8 mouse cellular contexts compared by ENCODE assay signal in genomic region chr10:111506101-111506925, GRCm38 (mm10). TPM values are rescaled to one million over a fixed set of nuclear protein-coding genes. Genes with fewer than 3 reads are reported as not detected.
DNase-seq lines count a peak whose midpoint lies in the region; ATAC-seq and TF ChIP-seq lines count a peak whose summit lies in the region.

TSS of gene Phlda1 (plus strand) at chr10:111506286.

- H3K4me1 ChIP-seq in forebrain, embryonic 12.5 days, result peaks cover 28% of the 10 kb centered on the region
- H3K4me1 ChIP-seq in heart, postnatal 0 days (ENCODE audit: control insufficient read depth, insufficient read depth), result peaks cover 18% of the 10 kb centered on the region; the same call in 1 of the 2 replicates
- peaks cover 15% of the 10 kb centered on the region for H3K4me1 ChIP-seq in liver, embryonic 16.5 days (ENCODE audit: control insufficient read depth, low read depth, low read length)
- H3K4me1 ChIP-seq in neural tube, embryonic 13.5 days (replicated peaks), result peaks cover 47% of the 10 kb centered on the region
- H3K4me1 ChIP-seq in testis, adult 2 months (ENCODE audit: control insufficient read depth, insufficient read depth, low read length), result peaks cover 18% of the 10 kb centered on the region

- H3K9me3 ChIP-seq in forebrain, embryonic 12.5 days, result no peaks in the 10 kb centered on the region
- no peaks in the 10 kb centered on the region for H3K9me3 ChIP-seq in heart, postnatal 0 days (replicated peaks; ENCODE audit: control insufficient read depth, low read length)
- H3K9me3 ChIP-seq in liver, embryonic 16.5 days (replicated peaks; ENCODE audit: control insufficient read depth, low read length), result no peaks in the 10 kb centered on the region
- no peaks in the 10 kb centered on the region for H3K9me3 ChIP-seq in neural tube, embryonic 13.5 days

- H3K4me2 ChIP-seq in forebrain, embryonic 12.5 days, result peak within 1 kb of the TSS; percentile 95
- H3K4me2 ChIP-seq in heart, postnatal 0 days (ENCODE audit: low read depth, low read length), result peak within 1 kb of the TSS; percentile 91
- H3K4me2 ChIP-seq in liver, embryonic 16.5 days (ENCODE audit: low read depth, low read length), result peak within 1 kb of the TSS; percentile 93
- peak within 1 kb of the TSS; percentile 72 for H3K4me2 ChIP-seq in neural tube, embryonic 13.5 days

- H3K4me3 ChIP-seq in forebrain, embryonic 12.5 days (replicated peaks), result peak within 1 kb of the TSS; percentile 71
- peak within 1 kb of the TSS; percentile 86 for H3K4me3 ChIP-seq in heart, postnatal 0 days (ENCODE audit: low read depth, low read length)
- peak within 1 kb of the TSS; percentile 76 for H3K4me3 ChIP-seq in liver, embryonic 16.5 days (ENCODE audit: low read depth, low read length)
- peak within 1 kb of the TSS; percentile 66 for H3K4me3 ChIP-seq in neural tube, embryonic 13.5 days
- H3K4me3 ChIP-seq in testis, adult 2 months (ENCODE audit: control insufficient read depth, low read depth, low read length), result peak within 1 kb of the TSS; percentile 79

- under 1% methylated on average over 67 of the region's 94 CpGs for WGBS in forebrain, embryonic 12.5 days
- under 1% methylated on average over 79 of the region's 94 CpGs for WGBS in heart, postnatal 0 days
- WGBS in liver, embryonic 16.5 days (ENCODE audit: insufficient replicate concordance), result under 1% methylated on average over 86 of the region's 94 CpGs
- WGBS in neural tube, embryonic 13.5 days, result under 1% methylated on average over 90 of the region's 94 CpGs

- H3K36me3 ChIP-seq in forebrain, embryonic 12.5 days (replicated peaks), result no peaks in the 10 kb centered on the region
- no peaks in the 10 kb centered on the region for H3K36me3 ChIP-seq in heart, postnatal 0 days (replicated peaks; ENCODE audit: control insufficient read depth, insufficient read depth, low read length)
- H3K36me3 ChIP-seq in liver, embryonic 16.5 days (ENCODE audit: control insufficient read depth, insufficient read depth), result no peaks in the 10 kb centered on the region
- H3K36me3 ChIP-seq in neural tube, embryonic 13.5 days, result no peaks in the 10 kb centered on the region
- no peaks in the 10 kb centered on the region for H3K36me3 ChIP-seq in testis, adult 2 months (ENCODE audit: control insufficient read depth, insufficient read depth, low read length)

- peak; percentile 80 to 85 for DNase-seq in CD8-positive naive resting alpha-beta T cell, adult 2 months (ENCODE audit: low read depth in 2 of 2, low spot score in 2 of 2)
- peak; percentile 77 for DNase-seq in c-Kit-positive CD71-positive TER-119-negative erythroid progenitor cells, embryonic 14.5 days (ENCODE audit: low read depth)
- DNase-seq in heart, postnatal 0 days (ENCODE audit: low spot score), result peak; percentile 90
- DNase-seq in kidney, postnatal 4 days, result peak; percentile 95 to 97

- H3K9ac ChIP-seq in forebrain, embryonic 12.5 days, result peak within 1 kb of the TSS; percentile 87
- peak within 1 kb of the TSS; percentile 78 for H3K9ac ChIP-seq in heart, postnatal 0 days (replicated peaks; ENCODE audit: low read depth, low read length)
- H3K9ac ChIP-seq in liver, embryonic 16.5 days (ENCODE audit: low read depth, low read length), result peak within 1 kb of the TSS; percentile 68
- peak within 1 kb of the TSS; percentile 92 for H3K9ac ChIP-seq in neural tube, embryonic 13.5 days

- TF ChIP-seq CTCF in heart, postnatal 0 days (IDR thresholded peaks at IDR 0.05; ENCODE audit: low read depth), result peak; percentile 26; the same call in 1 of the 2 replicates
- TF ChIP-seq CTCF in testis, adult 2 months (IDR thresholded peaks at IDR 0.05; ENCODE audit: control insufficient read depth, insufficient read depth, insufficient replicate concordance, low read depth, low read length), result no peak

- ATAC-seq in forebrain, embryonic 12.5 days (ENCODE audit: low FRiP score), result peak; percentile 90
- peak; percentile 94 for ATAC-seq in heart, postnatal 0 days (ENCODE audit: insufficient read depth, low read depth)
- peak; percentile 90 for ATAC-seq in liver, embryonic 16.5 days (ENCODE audit: low read depth)
- ATAC-seq in neural tube, embryonic 13.5 days (ENCODE audit: low read depth), result peak; percentile 89

- TF ChIP-seq POLR2A in testis, adult 2 months (IDR thresholded peaks at IDR 0.05; ENCODE audit: control insufficient read depth, low read depth, low read length), result peak; percentile 43; the same call in 1 of the 2 replicates

- peaks cover 7% of the 10 kb centered on the region; the same call in 1 of the 2 replicates for H3K27me3 ChIP-seq in forebrain, embryonic 12.5 days
- no peaks in the 10 kb centered on the region for H3K27me3 ChIP-seq in heart, postnatal 0 days (ENCODE audit: control insufficient read depth, insufficient read depth, low read length)
- peaks cover 29% of the 10 kb centered on the region for H3K27me3 ChIP-seq in liver, embryonic 16.5 days (ENCODE audit: control insufficient read depth, insufficient read depth, low read depth, low read length)
- H3K27me3 ChIP-seq in neural tube, embryonic 13.5 days, result no peaks in the 10 kb centered on the region
- H3K27me3 ChIP-seq in testis, adult 2 months (ENCODE audit: control insufficient read depth, insufficient read depth, low read length), result 0 out of 2 replicates have a peak, but pooled peaks cover 2% of the 10 kb centered on the region

- peak; percentile 55; the same call in 1 of the 2 replicates for TF ChIP-seq EP300 in heart, postnatal 0 days (IDR thresholded peaks at IDR 0.05; ENCODE audit: low read depth)

- peak within 1 kb of the TSS; percentile 91 for H3K27ac ChIP-seq in forebrain, embryonic 12.5 days
- H3K27ac ChIP-seq in heart, postnatal 0 days (ENCODE audit: low read depth), result peak within 1 kb of the TSS; percentile 93
- peak within 1 kb of the TSS; percentile 67 for H3K27ac ChIP-seq in liver, embryonic 16.5 days (ENCODE audit: low read length)
- peak within 1 kb of the TSS; percentile 96 for H3K27ac ChIP-seq in neural tube, embryonic 13.5 days (replicated peaks)
- H3K27ac ChIP-seq in testis, adult 2 months (ENCODE audit: control insufficient read depth, insufficient read depth, low read depth, low read length), result peak within 1 kb of the TSS; percentile 23; the same call in 1 of the 2 replicates

RNA-seq across cellular contexts. Expression of gene Phlda1, which starts in this region (rescaled TPM):
- polyA plus RNA-seq in forebrain, embryonic 12.5 days (2016; fragmentation: Nextera tagmentation; extraction: Ambion mirVana), result 17.8 and 18.0 TPM in 2 replicates
- 3.0 and 15.5 TPM in 2 replicates for total RNA-seq in heart, postnatal 0 days (2014; rRNA removed; ENCODE audit: low replicate concordance)
- polyA plus RNA-seq in heart, postnatal 0 days (2015; fragmentation: Nextera tagmentation; extraction: Ambion mirVana), result 26.3 and 27.2 TPM in 2 replicates
- 3.1 and 4.7 TPM in 2 replicates for polyA plus RNA-seq in liver, embryonic 16.5 days (2015; fragmentation: Nextera tagmentation; extraction: Ambion mirVana)
- polyA plus RNA-seq in neural tube, embryonic 13.5 days (2015; fragmentation: Nextera tagmentation; extraction: Ambion mirVana), result 101 and 106 TPM in 2 replicates
- 0.28 and 1.2 TPM in 2 replicates for polyA plus RNA-seq in testis, adult 2 months (2012; rRNA removed)

Comparison
In these comparisons a context has a peak if more than half of its experiments do, and no peak if none do; other contexts are left out.
1. Peak in every context shown above with its lines: DNase-seq, ATAC-seq, H3K4me3 ChIP-seq and H3K27ac ChIP-seq.
2. H3K27ac ChIP-seq: peak in every context shown above with its lines; median percentile 96 in neural tube, embryonic 13.5 days; 93 in heart, postnatal 0 days; 91 in forebrain, embryonic 12.5 days; 67 in liver, embryonic 16.5 days; 23 in testis, adult 2 months.